Mouse (Mus musculus) kidney, adult 18-20 months (tissue): ENCODE measurements around the gene Entpd4b.
"Not testable (repeated sequence)": the region's sequence is repeated elsewhere in the genome, so short reads cannot be mapped to it uniquely, and the experiment has no call there.

ENCODE experiments used
- DNase-seq: peaks from one replicate; pipeline ENCODE4 v3.0.0; 2021

The Entpd4b gene

GRCm38 (mm10) chr14:69555110-69555831, at the start of gene Entpd4b:
Gene Entpd4b, plus strand, starts transcription at chr14:69555424.
- not testable (repeated sequence) for DNase-seq

- not testable (repeated sequence) for DNase-seq
These were observed 48.2 kb upstream of the Entpd4b start for GRCm38 (mm10) chr14:69507000-69507399.

- DNase-seq = not testable (repeated sequence)
These were observed 42.8 kb upstream of the Entpd4b start, which contains the start of gene Gm27179 for GRCm38 (mm10) chr14:69512449-69512848. Gene Gm27179, minus strand, starts transcription at chr14:69512549.

GRCm38 (mm10) chr14:69520810-69521209, 34.4 kb upstream of the Entpd4b start:
- not testable (repeated sequence) for DNase-seq

- not testable (repeated sequence) for DNase-seq
These were observed 32.2 kb upstream of the Entpd4b start for GRCm38 (mm10) chr14:69523001-69523400.

- not testable (repeated sequence) for DNase-seq
These were observed 29.0 kb upstream of the Entpd4b start for GRCm38 (mm10) chr14:69526202-69526601.

- not testable (repeated sequence) for DNase-seq
These were observed 18.7 kb upstream of the Entpd4b start for GRCm38 (mm10) chr14:69536539-69536938.

GRCm38 (mm10) chr14:69540113-69540512, 15.1 kb upstream of the Entpd4b start:
- DNase-seq = not testable (repeated sequence)

- DNase-seq = not testable (repeated sequence)
These were observed 12.5 kb upstream of the Entpd4b start for GRCm38 (mm10) chr14:69542695-69543094.

GRCm38 (mm10) chr14:69544033-69544432, 11.2 kb upstream of the Entpd4b start:
- DNase-seq = not testable (repeated sequence)

GRCm38 (mm10) chr14:69545052-69545451, 10.2 kb upstream of the Entpd4b start:
- DNase-seq = not testable (repeated sequence)

- DNase-seq = not testable (repeated sequence)
These were observed 7.9 kb upstream of the Entpd4b start for GRCm38 (mm10) chr14:69547310-69547709.

GRCm38 (mm10) chr14:69556820-69557219, 1.6 kb downstream of the Entpd4b start:
- not testable (repeated sequence) for DNase-seq

GRCm38 (mm10) chr14:69557550-69557949, 2.3 kb downstream of the Entpd4b start:
- not testable (repeated sequence) for DNase-seq
